12 mouse cellular contexts compared by ENCODE assay signal in genomic region chr3:88166056-88166455, GRCm38 (mm10). TPM values are rescaled to one million over a fixed set of nuclear protein-coding genes. Genes with fewer than 3 reads are reported as not detected.
DNase-seq lines count a peak whose midpoint lies in the region; ATAC-seq lines count a peak whose summit lies in the region.
"Had no signal": no experiment of that assay in that cellular context is flagged by ENCODE, and none has a peak within 500 bp of the region (broad histone marks: within the 10 kb centered on the region; RNA-seq: fewer than 3 reads in every experiment).

No protein-coding gene starts in this region.

- peaks cover 90% of the 10 kb centered on the region for H3K36me3 ChIP-seq in kidney, embryonic 14.5 days (ENCODE audit: control insufficient read depth, insufficient read depth, low read length)

- intact Hi-C loops in heart, postnatal 10 days (cut with DNase I), result no loop called here

- no peaks in the 10 kb centered on the region for H3K4me1 ChIP-seq in kidney, embryonic 14.5 days (ENCODE audit: control insufficient read depth, insufficient read depth, low read length)
- H3K4me1 ChIP-seq: stomach, embryonic 15.5 days had no signal

- H3K27ac ChIP-seq in kidney, embryonic 14.5 days (ENCODE audit: low read depth, low read length), result no peak overlapping the region
- H3K27ac ChIP-seq: hindbrain, embryonic 14.5 days; stomach, embryonic 15.5 days had no signal

- WGBS in kidney, embryonic 14.5 days, result 87% methylated on average over 5 of the region's 5 CpGs

- H3K4me2 ChIP-seq in kidney, embryonic 14.5 days (replicated peaks; ENCODE audit: low read depth, low read length), result no peak overlapping the region
- H3K4me2 ChIP-seq: hindbrain, embryonic 14.5 days; stomach, embryonic 15.5 days had no signal

- H3K27me3 ChIP-seq in kidney, embryonic 14.5 days (ENCODE audit: control insufficient read depth, insufficient read depth, low read length), result no peaks in the 10 kb centered on the region
- H3K27me3 ChIP-seq: stomach, embryonic 15.5 days had no signal

- DNase-seq in adrenal gland, adult (ENCODE audit: inconsistent age in 2 of 2, low spot score in 1 of 2), result peak; percentile 79 to 88
- no peak for DNase-seq in adrenal gland, adult 18-20 months (ENCODE audit: low spot score in 2 of 2)
- DNase-seq in kidney, adult 9 months, result no peak
- DNase-seq in cerebellum, postnatal 14 days, result peak; percentile 59 to 64
- DNase-seq in heart, postnatal 10 days, result peak; percentile 72 to 80
- DNase-seq in lung, postnatal 14 days, result no peak
- DNase-seq: lung, postnatal 10 days; right cerebral cortex, postnatal 4 days had no signal

- no peaks in the 10 kb centered on the region for H3K9me3 ChIP-seq in kidney, embryonic 14.5 days (ENCODE audit: control insufficient read depth, low read length)
- H3K9me3 ChIP-seq: stomach, embryonic 15.5 days had no signal

- H3K4me3 ChIP-seq in kidney, embryonic 14.5 days (ENCODE audit: low read length), result no peak overlapping the region
- H3K4me3 ChIP-seq: stomach, embryonic 15.5 days had no signal

- H3K9ac ChIP-seq in kidney, embryonic 14.5 days (ENCODE audit: low read depth, low read length), result peak overlapping the region; percentile 4; the same call in 1 of the 2 replicates
- H3K9ac ChIP-seq: hindbrain, embryonic 14.5 days; stomach, embryonic 15.5 days had no signal

- ATAC-seq in kidney, embryonic 14.5 days (ENCODE audit: low FRiP score, low TSS enrichment), result no peak
- ATAC-seq in megakaryocyte progenitor cell, adult 5-6 weeks (replicated peaks; ENCODE audit: poor library complexity), result no peak

RNA-seq across cellular contexts. Expression of gene Mef2d, which starts 23.9 kb away (rescaled TPM):
- 10 to 100 TPM; 83.3 to 90.7 TPM for total RNA-seq in adrenal gland, adult 18-20 months (2021)
- 12.6 and 21.8 TPM in 2 replicates for polyA plus RNA-seq in kidney, embryonic 14.5 days (2014; fragmentation: Nextera tagmentation; extraction: Ambion mirVana)
- 100 to 1,000 TPM; 121 to 133 TPM for total RNA-seq in heart, postnatal 10 days (2021)
- 82.5 and 95.7 TPM in 2 replicates for total RNA-seq in megakaryocyte progenitor cell, adult 5-6 weeks (2015)
- total RNA-seq in megakaryocyte progenitor cell, adult 5-6 weeks (2017), result 49.6 and 52.8 TPM in 2 replicates

Comparison
In these comparisons a context has a peak if more than half of its experiments do, and no peak if none do; other contexts are left out.
1. DNase-seq: peak in adrenal gland, adult (2 of 2), cerebellum, postnatal 14 days (2 of 2) and heart, postnatal 10 days (2 of 2); none in adrenal gland, adult 18-20 months (0 of 2), kidney, adult 9 months (single experiment) and lung, postnatal 14 days (single experiment).